Mouse (Mus musculus) forebrain, embryonic 13.5 days (tissue): ENCODE results near the gene Thada. TPM values are rescaled to one million over a fixed set of nuclear protein-coding genes. Genes with fewer than 3 reads are reported as not detected.

Experiments used
- ATAC-seq: fragments of 200-750 bp; cut with Nextera tagmentation; 2 replicates; pipeline ENCODE4 v1.8.0; 2017
- H3K27ac ChIP-seq: fragments of 300-500 bp; sonication (generic); 2 replicates; pipeline ENCODE4 v1.5.1; 2015; ENCODE audit warnings: inconsistent platforms, mild to moderate bottlenecking, moderate library complexity
- H3K27me3 ChIP-seq: fragments of 300-500 bp; sonication (generic); 2 replicates; pipeline ENCODE4 v1.6.1; 2015; ENCODE audit warnings: mild to moderate bottlenecking, inconsistent platforms
- H3K36me3 ChIP-seq: fragments of 300-500 bp; sonication (generic); 2 replicates; pipeline ENCODE4 v1.6.1; 2015; ENCODE audit warnings: mild to moderate bottlenecking, inconsistent platforms; ENCODE audit not compliant: poor library complexity, severe bottlenecking
- H3K4me1 ChIP-seq: fragments of 300-500 bp; sonication (generic); 2 replicates; pipeline ENCODE4 v1.6.1; 2015; ENCODE audit warnings: inconsistent platforms
- H3K4me2 ChIP-seq: fragments of 300-500 bp; sonication (generic); 2 replicates; pipeline ENCODE4 v1.6.1; 2015; ENCODE audit warnings: inconsistent platforms, mild to moderate bottlenecking, moderate library complexity
- H3K4me3 ChIP-seq: fragments of 300-500 bp; sonication (generic); 2 replicates; pipeline ENCODE4 v1.5.1; 2015; ENCODE audit warnings: mild to moderate bottlenecking, inconsistent platforms
- H3K9ac ChIP-seq: fragments of 300-500 bp; sonication (generic); 2 replicates; pipeline ENCODE4 v1.6.1; 2015; ENCODE audit warnings: mild to moderate bottlenecking, inconsistent platforms
- H3K9me3 ChIP-seq: fragments of 300-500 bp; sonication (generic); replicated peaks from 2 replicates; pipeline ENCODE4 v1.6.1; 2016; ENCODE audit warnings: inconsistent platforms
- WGBS: fragments of 180-500 bp; shearing (Covaris S2); methylation state at CpG from one replicate; pipeline ENCODE4 v1.1.7; 2015; 5-methylcytosine and 5-hydroxymethylcytosine counted together
- polyA plus RNA-seq: library from polyadenylated mRNA; unstranded; fragments of >200 nt; fragmentation: Nextera tagmentation; extraction: Ambion mirVana; gene quantifications from 2 replicates; pipeline ENCODE4 v1.2.1, GENCODE M21; 2015

Gene Thada
- polyA plus RNA-seq, 1 experiment from 2014 or later = 6.9 TPM

DNA sequence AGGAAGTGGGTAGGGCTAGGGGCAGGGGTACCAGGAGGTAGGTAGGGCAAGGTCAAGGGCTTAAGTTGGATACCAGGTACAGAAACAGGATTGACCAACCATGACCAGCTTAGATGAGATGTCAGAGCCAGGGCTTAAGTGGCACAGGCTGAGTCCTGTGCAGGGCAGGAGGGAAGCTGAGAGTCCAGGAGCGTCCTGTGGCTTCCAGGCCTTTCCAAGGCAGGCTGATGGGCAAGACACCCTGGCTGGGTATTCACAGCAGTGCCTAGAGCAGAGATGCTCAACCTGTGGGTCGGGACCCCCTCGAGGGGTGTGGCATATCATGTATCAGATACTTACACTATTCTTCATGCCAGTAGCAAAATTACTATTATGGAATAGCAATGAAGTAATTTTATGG is 300.3 kb downstream of the Thada start:
- Histone ChIP-seq H3K36me3 (no peaks in the 10 kb centered on the region), H3K27ac (no peak overlapping the region), H3K9ac (no peak overlapping the region), H3K4me1 (peaks cover 9% of the 10 kb centered on the region; the same call in 1 of the 2 replicates), H3K9me3 (no peaks in the 10 kb centered on the region), H3K4me2 (no peak overlapping the region), H3K27me3 (no peaks in the 10 kb centered on the region), H3K4me3 (no peak overlapping the region)
- WGBS = 88% methylated on average over 3 of the region's 3 CpGs
- ATAC-seq = no peak

DNA sequence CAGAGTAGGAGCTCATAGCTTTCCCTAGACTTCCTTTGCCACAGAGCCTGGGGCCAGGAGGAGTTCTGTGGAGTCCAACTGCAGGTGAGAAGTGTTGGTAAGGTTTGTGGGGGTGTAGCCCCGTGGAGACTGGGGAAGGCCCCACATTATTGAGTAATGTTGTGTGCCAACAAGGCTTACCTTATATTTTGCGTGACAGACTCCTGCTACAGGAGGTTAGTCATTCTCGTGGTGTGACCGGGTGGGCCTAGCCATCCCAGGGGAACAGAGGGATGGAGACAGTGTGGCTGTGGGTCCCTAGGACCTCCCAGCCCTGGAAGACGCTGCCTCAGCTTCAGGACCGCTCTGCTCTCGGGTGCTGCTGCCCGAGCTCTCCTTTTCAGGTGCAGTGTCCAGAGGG is 301.9 kb downstream of the Thada start:
- no peaks in the 10 kb centered on the region for H3K27me3 ChIP-seq
- H3K36me3 ChIP-seq = no peaks in the 10 kb centered on the region
- no peak overlapping the region for H3K27ac ChIP-seq
- WGBS = 80% methylated on average over 8 of the region's 8 CpGs
- H3K9me3 ChIP-seq = no peaks in the 10 kb centered on the region
- H3K4me1 ChIP-seq = peaks cover 9% of the 10 kb centered on the region; the same call in 1 of the 2 replicates
- ATAC-seq = no peak
- no peak overlapping the region for H3K4me3 ChIP-seq
- no peak overlapping the region for H3K4me2 ChIP-seq
- no peak overlapping the region for H3K9ac ChIP-seq

DNA sequence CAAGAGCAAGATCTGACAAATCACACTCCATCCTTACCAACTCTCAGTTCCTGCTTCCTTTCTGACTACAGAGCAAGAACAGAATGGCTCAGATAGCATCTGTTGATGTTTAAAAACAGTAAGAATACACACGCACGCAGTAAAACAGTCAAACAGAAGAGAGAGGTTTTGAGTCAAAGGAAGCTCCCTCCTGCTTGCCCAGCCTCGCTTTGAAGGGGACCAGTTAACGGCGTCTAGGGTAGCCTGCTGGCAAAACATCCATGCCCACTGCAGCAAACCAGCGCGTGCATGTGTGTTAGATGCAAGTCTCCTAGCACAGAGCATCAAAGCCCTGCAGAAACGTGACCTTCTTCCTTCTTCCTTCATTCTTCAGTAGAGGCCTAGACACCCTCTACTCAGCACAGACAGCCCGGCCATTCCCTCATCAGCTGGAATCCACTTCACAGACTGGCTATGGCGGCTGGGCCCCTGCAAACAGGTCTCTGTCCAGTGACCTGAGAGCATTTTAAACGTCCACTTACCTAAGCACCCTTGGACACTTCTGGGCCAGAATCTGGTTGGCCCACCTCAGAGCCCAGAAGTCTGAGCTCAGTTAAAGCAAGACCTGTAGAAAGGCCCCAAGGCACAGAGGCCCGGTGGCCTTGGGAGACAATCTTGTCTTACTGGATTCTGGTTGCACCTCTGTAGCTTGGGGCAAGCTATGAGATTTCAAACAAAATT is 302.8 kb downstream of the Thada start:
- Histone ChIP-seq H3K27me3 (no peaks in the 10 kb centered on the region), H3K9me3 (no peaks in the 10 kb centered on the region), H3K4me3 (no peak overlapping the region), H3K4me2 (no peak overlapping the region), H3K9ac (no peak overlapping the region), H3K27ac (no peak overlapping the region), H3K4me1 (peaks cover 9% of the 10 kb centered on the region; the same call in 1 of the 2 replicates), H3K36me3 (no peaks in the 10 kb centered on the region)
- WGBS = 86% methylated on average over 12 of the region's 12 CpGs
- no peak for ATAC-seq

DNA sequence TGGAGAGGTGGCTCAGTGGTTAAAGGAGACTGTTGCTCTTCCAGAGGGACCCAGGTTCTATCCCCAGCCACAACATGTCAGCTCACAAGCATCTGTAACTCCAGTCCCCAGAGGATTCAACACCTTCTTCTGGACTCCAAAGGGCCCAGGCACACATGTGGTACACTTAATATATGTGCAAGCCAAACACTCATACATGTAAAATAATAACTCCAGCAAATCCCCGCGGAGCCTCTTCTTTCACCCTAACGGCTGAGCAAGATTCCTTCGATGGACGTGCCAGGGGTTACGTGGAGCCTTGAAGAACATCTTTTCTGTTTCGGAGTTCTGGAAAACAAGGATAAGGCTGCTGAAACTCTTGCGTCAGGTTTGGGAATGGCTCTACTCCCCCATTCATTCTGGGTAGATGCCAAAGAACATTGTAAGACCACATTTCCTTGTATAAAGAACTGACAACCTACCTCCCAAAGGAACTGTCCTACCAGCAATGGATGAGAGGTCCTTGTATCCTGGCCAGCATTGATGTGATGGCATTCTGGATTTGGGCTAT is 303.7 kb downstream of the Thada start:
- H3K36me3 ChIP-seq = no peaks in the 10 kb centered on the region
- no peak overlapping the region for H3K4me3 ChIP-seq
- H3K9me3 ChIP-seq = no peaks in the 10 kb centered on the region
- H3K9ac ChIP-seq = no peak overlapping the region
- 91% methylated on average over 8 of the region's 8 CpGs for WGBS
- ATAC-seq = no peak
- no peak overlapping the region for H3K4me2 ChIP-seq
- no peak overlapping the region for H3K27ac ChIP-seq
- H3K27me3 ChIP-seq = peaks cover 8% of the 10 kb centered on the region
- peaks cover 9% of the 10 kb centered on the region; the same call in 1 of the 2 replicates for H3K4me1 ChIP-seq

DNA sequence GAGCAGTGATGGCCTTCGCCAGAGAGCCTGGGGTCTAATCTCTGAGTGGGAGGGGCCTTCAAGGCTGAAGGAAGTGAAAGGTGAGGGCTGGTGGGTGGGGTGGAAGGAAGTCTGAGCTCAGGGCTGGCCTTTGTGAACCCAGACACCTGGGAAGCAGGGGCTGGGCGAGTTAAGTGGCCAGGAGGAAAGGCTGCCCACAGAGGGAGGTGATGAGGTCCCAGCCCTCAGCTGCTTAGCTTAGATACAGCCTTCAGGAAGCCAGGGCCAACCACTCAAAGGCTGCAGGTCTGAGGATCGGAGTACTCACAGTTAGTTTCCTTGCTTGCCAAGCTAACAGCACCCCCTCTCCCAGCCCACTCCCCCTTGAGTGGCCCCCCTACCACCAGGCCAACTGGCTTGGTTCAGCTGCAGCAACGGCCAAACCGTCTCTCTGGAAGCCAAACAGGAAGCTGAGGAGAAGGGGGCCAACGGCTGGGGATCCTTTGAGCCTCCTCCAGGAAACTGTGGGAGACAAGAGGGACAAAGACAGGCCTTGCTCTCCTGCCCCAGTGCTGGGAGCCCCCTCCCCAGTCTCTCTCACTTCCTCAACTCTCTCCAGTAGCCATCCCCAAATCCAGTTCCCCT is 304.7 kb downstream of the Thada start:
- H3K9ac ChIP-seq = no peak overlapping the region
- peak; percentile 13; the same call in 1 of the 2 replicates for ATAC-seq
- H3K27me3 ChIP-seq = peaks cover 13% of the 10 kb centered on the region
- H3K27ac ChIP-seq = no peak overlapping the region
- no peaks in the 10 kb centered on the region for H3K9me3 ChIP-seq
- no peak overlapping the region for H3K4me3 ChIP-seq
- no peaks in the 10 kb centered on the region for H3K36me3 ChIP-seq
- peaks cover 9% of the 10 kb centered on the region; the same call in 1 of the 2 replicates for H3K4me1 ChIP-seq
- no peak overlapping the region for H3K4me2 ChIP-seq
- 55% methylated on average over 6 of the region's 6 CpGs for WGBS

DNA sequence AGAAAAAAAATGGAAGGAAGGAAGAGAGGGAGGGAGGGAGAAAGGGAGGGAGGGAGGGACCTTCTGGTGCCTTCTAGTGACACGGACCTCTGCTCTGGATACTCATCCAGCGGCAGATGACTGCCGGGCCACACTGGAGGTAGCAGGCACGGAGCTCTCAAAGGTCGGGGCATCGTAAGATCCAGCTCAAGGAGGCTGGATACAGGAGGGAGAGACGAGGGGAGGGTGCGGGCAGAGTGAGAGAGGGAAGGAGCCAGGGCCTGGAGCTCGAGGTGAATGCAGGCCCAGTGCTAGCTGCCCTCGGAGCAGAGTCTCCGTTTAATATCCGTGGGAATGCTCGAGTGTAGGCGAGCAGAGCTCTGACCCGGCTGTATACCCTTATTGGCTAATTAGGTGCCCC is 307.1 kb downstream of the Thada start:
- H3K4me1 ChIP-seq = peaks cover 9% of the 10 kb centered on the region; the same call in 1 of the 2 replicates
- no peak for ATAC-seq

DNA sequence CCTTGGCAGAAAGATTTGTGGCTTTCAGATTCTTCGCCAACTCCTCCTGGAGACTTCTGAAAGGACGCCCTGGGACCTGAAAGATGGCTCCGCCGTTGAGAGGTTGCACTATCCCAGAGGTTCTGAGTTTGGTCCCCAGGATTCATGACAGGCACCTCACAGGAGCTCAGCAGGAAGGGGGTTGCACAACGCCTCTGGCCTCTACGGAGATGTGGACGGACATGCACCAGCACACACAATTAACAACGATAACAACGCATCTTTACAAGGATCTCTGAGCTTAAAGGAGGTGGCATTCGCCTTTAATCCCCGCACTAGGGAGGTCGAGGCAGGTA is 307.6 kb downstream of the Thada start:
- Histone ChIP-seq H3K27me3 (peaks cover 13% of the 10 kb centered on the region), H3K9ac (no peak overlapping the region), H3K27ac (no peak overlapping the region), H3K4me1 (peaks cover 9% of the 10 kb centered on the region; the same call in 1 of the 2 replicates), H3K9me3 (no peaks in the 10 kb centered on the region), H3K4me2 (no peak overlapping the region), H3K4me3 (no peak overlapping the region), H3K36me3 (no peaks in the 10 kb centered on the region)
- WGBS = 90% methylated on average over 12 of the region's 12 CpGs
- ATAC-seq = no peak

More for the DNA sequence above, 307.1 kb downstream of the Thada start:
- WGBS = 45% methylated on average over 15 of the region's 15 CpGs
- H3K36me3 ChIP-seq = no peaks in the 10 kb centered on the region
- H3K4me2 ChIP-seq = no peak overlapping the region
- H3K27ac ChIP-seq = no peak overlapping the region
- H3K4me3 ChIP-seq = no peak overlapping the region
- H3K9ac ChIP-seq = no peak overlapping the region
- H3K27me3 ChIP-seq = peaks cover 13% of the 10 kb centered on the region
- no peaks in the 10 kb centered on the region for H3K9me3 ChIP-seq

DNA sequence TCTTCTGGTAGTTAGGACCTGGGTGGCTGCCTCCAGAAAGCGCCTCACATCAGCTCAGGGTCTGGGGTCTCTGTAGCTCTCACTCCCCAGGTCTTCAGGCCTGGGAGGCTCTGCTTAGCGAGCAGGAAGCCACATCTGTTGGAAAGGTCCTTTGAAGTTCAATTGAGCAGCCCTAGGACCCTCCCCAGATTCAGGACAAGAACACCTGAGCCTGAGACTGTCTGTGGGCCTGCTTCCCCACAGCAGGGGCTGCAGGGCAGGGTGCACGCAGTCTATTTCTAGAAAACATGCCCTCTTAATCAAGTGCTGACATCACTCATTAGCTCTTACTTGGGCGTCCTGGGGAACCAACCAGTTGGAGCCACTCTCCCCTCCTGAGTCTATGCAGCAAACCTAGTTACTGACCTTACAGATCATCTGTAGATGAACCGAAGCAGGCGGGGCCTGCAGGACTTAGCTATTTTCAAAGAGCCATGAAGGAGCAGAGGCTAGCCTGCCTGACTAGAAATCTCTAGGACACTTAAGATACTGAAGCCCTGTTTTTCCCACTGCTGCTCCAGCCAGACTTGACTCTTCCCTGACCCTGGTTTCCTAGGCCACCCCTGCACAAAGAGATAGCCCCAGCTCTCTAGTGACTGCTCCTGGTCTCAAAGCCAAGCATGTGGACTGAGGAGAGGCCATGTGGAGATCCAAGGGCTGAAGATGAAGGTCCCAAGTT is 308.1 kb downstream of the Thada start:
- WGBS = 73% methylated on average over 6 of the region's 6 CpGs
- Histone ChIP-seq H3K4me3 (no peak overlapping the region), H3K9ac (no peak overlapping the region), H3K36me3 (no peaks in the 10 kb centered on the region), H3K4me2 (no peak overlapping the region), H3K27ac (no peak overlapping the region), H3K4me1 (peaks cover 9% of the 10 kb centered on the region; the same call in 1 of the 2 replicates), H3K9me3 (no peaks in the 10 kb centered on the region), H3K27me3 (peaks cover 13% of the 10 kb centered on the region)
- ATAC-seq = no peak

DNA sequence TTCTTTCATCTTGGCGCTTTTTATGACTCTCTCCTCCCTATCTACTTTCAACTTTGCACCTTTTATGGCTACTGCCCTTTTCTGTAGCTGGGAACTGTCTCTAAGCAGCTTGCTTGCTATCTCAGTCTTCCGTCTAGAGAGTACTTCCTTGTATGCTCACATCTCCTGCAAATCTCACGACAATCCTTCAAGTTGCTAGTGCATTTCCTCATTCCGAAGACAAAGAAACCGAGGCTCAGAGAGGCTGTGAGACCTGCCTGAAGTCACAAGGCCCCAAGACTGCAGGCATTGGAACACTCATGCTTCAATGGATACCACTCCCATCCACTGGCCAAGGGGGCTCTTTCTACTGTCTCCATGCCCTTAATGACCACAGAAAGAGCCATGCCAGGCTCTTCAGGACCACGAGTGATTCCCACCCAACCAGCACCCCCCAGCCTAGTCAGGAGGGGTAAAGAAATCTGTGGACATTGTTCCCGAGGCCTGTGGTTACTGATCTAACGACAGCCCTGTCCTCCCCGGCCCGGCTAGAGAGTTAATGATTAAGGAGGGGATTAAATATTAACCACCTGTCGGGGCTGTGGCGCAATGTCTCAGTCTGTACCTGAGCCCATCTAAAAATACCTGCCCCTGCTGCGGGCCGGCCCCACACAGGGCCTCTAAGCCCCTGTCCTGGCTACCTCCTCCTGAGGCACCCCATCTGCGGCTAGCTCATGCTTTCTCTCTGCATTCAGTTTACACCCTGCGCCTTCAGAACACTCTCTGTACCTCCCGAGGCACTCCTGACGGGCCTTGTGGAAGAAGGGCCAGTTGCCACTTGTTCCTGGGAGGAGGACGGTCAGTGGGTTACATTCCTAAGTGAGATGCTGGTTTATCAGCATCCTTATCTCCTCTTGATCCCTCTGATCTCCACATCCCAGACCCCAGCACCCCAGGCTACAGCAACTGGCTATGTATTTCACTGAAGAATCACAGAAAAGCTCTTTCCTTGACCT is 309.0 kb downstream of the Thada start:
- Histone ChIP-seq H3K36me3 (no peaks in the 10 kb centered on the region), H3K4me1 (peaks cover 17% of the 10 kb centered on the region; the same call in 1 of the 2 replicates), H3K27me3 (peaks cover 13% of the 10 kb centered on the region), H3K9ac (no peak overlapping the region), H3K27ac (no peak overlapping the region), H3K4me3 (no peak overlapping the region), H3K9me3 (no peaks in the 10 kb centered on the region), H3K4me2 (no peak overlapping the region)
- 37% methylated on average over 19 of the region's 19 CpGs for WGBS
- ATAC-seq = no peak

DNA sequence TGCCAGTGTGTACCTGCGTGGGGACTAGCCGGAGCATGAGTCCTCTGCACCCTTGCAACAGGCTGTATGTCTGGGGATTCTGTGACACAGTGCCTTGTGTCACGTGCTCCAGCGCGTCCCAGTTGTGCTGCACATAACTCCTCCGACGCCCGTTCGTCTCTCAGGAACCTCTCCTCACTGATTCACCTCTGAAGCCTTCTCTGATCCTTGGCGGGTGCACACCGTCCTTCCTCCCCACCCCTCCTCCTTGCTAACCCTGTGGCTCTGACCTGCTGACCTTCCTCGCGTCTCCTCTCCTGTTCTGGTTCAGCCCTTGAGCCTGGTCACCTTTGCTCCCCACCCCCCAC is 309.8 kb downstream of the Thada start:
- Histone ChIP-seq H3K9ac (no peak overlapping the region), H3K27me3 (peaks cover 13% of the 10 kb centered on the region), H3K36me3 (no peaks in the 10 kb centered on the region), H3K4me2 (no peak overlapping the region), H3K4me1 (peaks cover 10% of the 10 kb centered on the region; the same call in 1 of the 2 replicates), H3K4me3 (no peak overlapping the region), H3K27ac (no peak overlapping the region), H3K9me3 (no peaks in the 10 kb centered on the region)
- WGBS = 58% methylated on average over 13 of the region's 13 CpGs
- ATAC-seq = no peak

DNA sequence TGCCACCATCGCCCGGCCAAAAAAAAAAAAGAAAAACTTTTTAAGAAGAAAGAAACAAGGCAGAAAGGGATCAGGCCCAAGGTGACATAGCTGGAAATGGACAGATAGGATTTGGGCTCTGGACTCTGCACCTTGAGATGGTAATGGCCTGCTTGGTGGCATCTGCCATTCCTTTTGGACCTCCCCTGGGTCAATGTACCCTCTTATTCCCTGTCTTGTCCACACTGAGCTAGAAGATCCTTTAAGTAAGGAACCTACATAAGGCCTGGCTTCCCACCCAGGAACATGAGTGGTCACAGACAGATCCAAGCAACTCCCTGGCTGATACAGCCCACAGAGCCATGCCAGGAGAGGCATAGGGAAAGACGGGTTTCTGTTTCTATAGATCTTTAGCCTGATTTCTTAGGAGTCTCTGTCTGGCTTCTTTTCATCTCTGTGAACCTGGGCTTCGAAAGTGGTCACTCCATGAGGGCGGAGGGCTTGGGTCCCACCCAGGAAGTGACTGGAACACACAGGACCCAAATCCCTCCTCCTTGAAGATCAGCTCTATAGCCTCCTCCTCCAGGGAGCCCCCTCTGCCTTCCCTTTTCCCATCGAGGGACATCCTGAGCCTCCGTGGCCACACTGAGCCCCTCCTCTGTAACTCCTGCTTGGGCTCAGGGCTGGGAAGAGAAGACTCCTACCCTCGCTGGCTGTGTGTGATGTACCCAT is 310.3 kb downstream of the Thada start:
- Histone ChIP-seq H3K36me3 (no peaks in the 10 kb centered on the region), H3K27ac (no peak overlapping the region), H3K9ac (no peak overlapping the region), H3K9me3 (no peaks in the 10 kb centered on the region), H3K4me2 (no peak overlapping the region), H3K4me3 (no peak overlapping the region), H3K27me3 (peaks cover 13% of the 10 kb centered on the region), H3K4me1 (peaks cover 8% of the 10 kb centered on the region; the same call in 1 of the 2 replicates)
- 81% methylated on average over 8 of the region's 8 CpGs for WGBS
- no peak for ATAC-seq
